Mouse (Mus musculus): Measurements from ENCODE around the gene Card6. TPM values are rescaled to one million over a fixed set of nuclear protein-coding genes. Genes with fewer than 3 reads are reported as not detected.
"Not testable (repeated sequence)": the region's sequence is repeated elsewhere in the genome, so short reads cannot be mapped to it uniquely, and the experiment has no call there.

The Card6 gene
- polyA plus RNA-seq, 1 experiment: 9.6 TPM

GRCm38 (mm10) chr15:5139863-5140262 is 31.5 kb upstream of the Card6 start:
- WGBS: 80% methylated on average over 7 of the region's 7 CpGs
- peaks cover under 1% of the 10 kb centered on the region; the same call in 1 of the 2 replicates for H3K4me1 ChIP-seq (ENCODE audit: control insufficient read depth, insufficient read depth, insufficient read length)
- no peak for DNase-seq (ENCODE audit: low read depth in 1 of 2, low spot score in 2 of 2)
- no peaks in the 10 kb centered on the region for H3K36me3 ChIP-seq (ENCODE audit: control insufficient read depth, insufficient read depth, low read length)
- no peaks in the 10 kb centered on the region for H3K27me3 ChIP-seq (ENCODE audit: control insufficient read depth, insufficient read depth, low read length)
- TF ChIP-seq POLR2A (IDR thresholded peaks at IDR 0.05; ENCODE audit: low read depth, low read length): no peak
- TF ChIP-seq CTCF (IDR thresholded peaks at IDR 0.05; ENCODE audit: extremely low read depth, insufficient read depth, insufficient read length, insufficient replicate concordance): no peak
- H3K27ac ChIP-seq (ENCODE audit: insufficient read depth, low read length): no peak overlapping the region
- no peak overlapping the region for H3K4me3 ChIP-seq (ENCODE audit: extremely low read depth, insufficient read depth, insufficient read length)

GRCm38 (mm10) chr15:5139366-5139765 is 31.0 kb upstream of the Card6 start:
- TF ChIP-seq CTCF (IDR thresholded peaks at IDR 0.05; ENCODE audit: extremely low read depth, insufficient read depth, insufficient read length, insufficient replicate concordance) (no peak), POLR2A (IDR thresholded peaks at IDR 0.05; ENCODE audit: low read depth, low read length) (no peak)
- H3K36me3 ChIP-seq (ENCODE audit: control insufficient read depth, insufficient read depth, low read length): no peaks in the 10 kb centered on the region
- no peaks in the 10 kb centered on the region for H3K4me1 ChIP-seq (ENCODE audit: control insufficient read depth, insufficient read depth, insufficient read length)
- WGBS: 76% methylated on average over 2 of the region's 2 CpGs
- no peak overlapping the region for H3K4me3 ChIP-seq (ENCODE audit: extremely low read depth, insufficient read depth, insufficient read length)
- no peak for DNase-seq (ENCODE audit: low read depth in 1 of 2, low spot score in 2 of 2)
- H3K27me3 ChIP-seq (ENCODE audit: control insufficient read depth, insufficient read depth, low read length): no peaks in the 10 kb centered on the region
- H3K27ac ChIP-seq (ENCODE audit: insufficient read depth, low read length): no peak overlapping the region

- Histone ChIP-seq H3K4me3 (ENCODE audit: extremely low read depth, insufficient read depth, insufficient read length) (no peak overlapping the region), H3K4me1 (ENCODE audit: control insufficient read depth, insufficient read depth, insufficient read length) (no peaks in the 10 kb centered on the region), H3K36me3 (ENCODE audit: control insufficient read depth, insufficient read depth, low read length) (no peaks in the 10 kb centered on the region), H3K27ac (ENCODE audit: insufficient read depth, low read length) (peak overlapping the region; percentile 22), H3K27me3 (ENCODE audit: control insufficient read depth, insufficient read depth, low read length) (no peaks in the 10 kb centered on the region)
- TF ChIP-seq CTCF (IDR thresholded peaks at IDR 0.05; ENCODE audit: extremely low read depth, insufficient read depth, insufficient read length, insufficient replicate concordance) (no peak), POLR2A (IDR thresholded peaks at IDR 0.05; ENCODE audit: low read depth, low read length) (no peak)
- WGBS: 76% methylated on average over 9 of the region's 9 CpGs
- DNase-seq (ENCODE audit: low read depth in 1 of 2, low spot score in 2 of 2): no peak
These were observed 29.9 kb upstream of the Card6 start for GRCm38 (mm10) chr15:5138021-5138856.

- no peak for DNase-seq (ENCODE audit: low read depth in 1 of 2, low spot score in 2 of 2)
- Histone ChIP-seq H3K36me3 (ENCODE audit: control insufficient read depth, insufficient read depth, low read length) (no peaks in the 10 kb centered on the region), H3K27ac (ENCODE audit: insufficient read depth, low read length) (no peak overlapping the region), H3K4me3 (ENCODE audit: extremely low read depth, insufficient read depth, insufficient read length) (no peak overlapping the region), H3K27me3 (ENCODE audit: control insufficient read depth, insufficient read depth, low read length) (no peaks in the 10 kb centered on the region), H3K4me1 (ENCODE audit: control insufficient read depth, insufficient read depth, insufficient read length) (no peaks in the 10 kb centered on the region)
- no peak for TF ChIP-seq POLR2A (IDR thresholded peaks at IDR 0.05; ENCODE audit: low read depth, low read length)
- TF ChIP-seq CTCF (IDR thresholded peaks at IDR 0.05; ENCODE audit: extremely low read depth, insufficient read depth, insufficient read length, insufficient replicate concordance): no peak
- WGBS: 81% methylated on average over 8 of the region's 8 CpGs
These were observed 26.7 kb upstream of the Card6 start for GRCm38 (mm10) chr15:5134945-5135483.

- Histone ChIP-seq H3K4me1 (ENCODE audit: control insufficient read depth, insufficient read depth, insufficient read length) (no peaks in the 10 kb centered on the region), H3K27ac (ENCODE audit: insufficient read depth, low read length) (no peak overlapping the region), H3K36me3 (ENCODE audit: control insufficient read depth, insufficient read depth, low read length) (no peaks in the 10 kb centered on the region), H3K27me3 (ENCODE audit: control insufficient read depth, insufficient read depth, low read length) (no peaks in the 10 kb centered on the region), H3K4me3 (ENCODE audit: extremely low read depth, insufficient read depth, insufficient read length) (no peak overlapping the region)
- no peak for TF ChIP-seq CTCF (IDR thresholded peaks at IDR 0.05; ENCODE audit: extremely low read depth, insufficient read depth, insufficient read length, insufficient replicate concordance)
- no peak for TF ChIP-seq POLR2A (IDR thresholded peaks at IDR 0.05; ENCODE audit: low read depth, low read length)
- WGBS: 91% methylated on average over 3 of the region's 3 CpGs
- DNase-seq (ENCODE audit: low read depth in 1 of 2, low spot score in 2 of 2): no peak
These were observed 25.8 kb upstream of the Card6 start for GRCm38 (mm10) chr15:5134179-5134578.

GRCm38 (mm10) chr15:5133301-5133700 is 25.0 kb upstream of the Card6 start:
- DNase-seq (ENCODE audit: low read depth in 1 of 2, low spot score in 2 of 2): no peak
- WGBS: 88% methylated on average over 3 of the region's 3 CpGs
- no peak overlapping the region for H3K27ac ChIP-seq (ENCODE audit: insufficient read depth, low read length)
- H3K4me3 ChIP-seq (ENCODE audit: extremely low read depth, insufficient read depth, insufficient read length): no peak overlapping the region
- no peaks in the 10 kb centered on the region for H3K36me3 ChIP-seq (ENCODE audit: control insufficient read depth, insufficient read depth, low read length)
- no peaks in the 10 kb centered on the region for H3K27me3 ChIP-seq (ENCODE audit: control insufficient read depth, insufficient read depth, low read length)
- no peaks in the 10 kb centered on the region for H3K4me1 ChIP-seq (ENCODE audit: control insufficient read depth, insufficient read depth, insufficient read length)
- TF ChIP-seq POLR2A (IDR thresholded peaks at IDR 0.05; ENCODE audit: low read depth, low read length) (no peak), CTCF (IDR thresholded peaks at IDR 0.05; ENCODE audit: extremely low read depth, insufficient read depth, insufficient read length, insufficient replicate concordance) (no peak)

GRCm38 (mm10) chr15:5130887-5131668 is 22.7 kb upstream of the Card6 start:
- H3K4me1 ChIP-seq (ENCODE audit: control insufficient read depth, insufficient read depth, insufficient read length); H3K4me3 ChIP-seq (ENCODE audit: extremely low read depth, insufficient read depth, insufficient read length); DNase-seq (ENCODE audit: low read depth in 1 of 2, low spot score in 2 of 2); H3K27ac ChIP-seq (ENCODE audit: insufficient read depth, low read length); H3K36me3 ChIP-seq (ENCODE audit: control insufficient read depth, insufficient read depth, low read length); H3K27me3 ChIP-seq (ENCODE audit: control insufficient read depth, insufficient read depth, low read length): not testable (repeated sequence)
- 77% methylated on average over 14 of the region's 14 CpGs for WGBS
